Mouse (Mus musculus) CH12.LX (cell line): ENCODE measurements around the gene Cic. TPM values are rescaled to one million over a fixed set of nuclear protein-coding genes. Genes with fewer than 3 reads are reported as not detected.

Source experiments
- DNase-seq: peaks from one replicate; pipeline ENCODE4 v3.0.0-alpha.2; 2013; ENCODE audit errors: extremely low read depth
- H3K27ac ChIP-seq: 2 replicates; pipeline ENCODE4 v1.5.1; 2012; ENCODE audit warnings: low read depth, mild to moderate bottlenecking, control low read depth, moderate library complexity; ENCODE audit not compliant: insufficient read depth
- H3K27me3 ChIP-seq: replicated peaks from 2 replicates; pipeline ENCODE3; 2012; ENCODE audit warnings: inconsistent platforms
- H3K36me3 ChIP-seq, 2 experiments: replicated peaks in 1 of 2; 2 replicates each; pipeline versions ENCODE3 to v1.6.1; 2012; ENCODE audit warnings: inconsistent platforms in 1 of 2, low read length in 1 of 2, mild to moderate bottlenecking in 1 of 2, mixed read lengths in 1 of 2, moderate library complexity in 1 of 2; ENCODE audit not compliant: control insufficient read depth in 1 of 2, insufficient read depth in 1 of 2
- H3K4me1 ChIP-seq, 2 experiments: 2 replicates each; pipeline ENCODE4 v1.6.1; 2012; ENCODE audit warnings: inconsistent platforms in 1 of 2, moderate library complexity in 1 of 2; ENCODE audit not compliant: insufficient read depth in 2 of 2, control insufficient read depth in 1 of 2
- H3K4me2 ChIP-seq: 2 replicates; pipeline ENCODE4 v1.6.1; 2012; ENCODE audit warnings: low read depth, mild to moderate bottlenecking, control low read depth; ENCODE audit not compliant: poor library complexity, insufficient read depth, severe bottlenecking
- H3K4me3 ChIP-seq, 3 experiments: fragments of 150-350 bp in 1 of 3; sonication (generic) in 1 of 3; replicated peaks in 1 of 3; 2 replicates each; pipeline versions ENCODE3 to v1.5.1; 2011 to 2012; ENCODE audit warnings: low read depth in 2 of 3, low read length in 2 of 3, mild to moderate bottlenecking in 2 of 3, moderate library complexity in 2 of 3, control low read depth in 1 of 3, improper control_type of control experiment in 1 of 3, inconsistent platforms in 1 of 3, mixed read lengths in 1 of 3; ENCODE audit not compliant: poor library complexity in 1 of 3
- H3K79me2 ChIP-seq: replicated peaks from 2 replicates; pipeline ENCODE4 v1.6.1; 2012; ENCODE audit warnings: mild to moderate bottlenecking, moderate library complexity; ENCODE audit not compliant: control insufficient read depth, poor library complexity, insufficient read depth, severe bottlenecking; ENCODE audit errors: extremely low read depth
- H3K9ac ChIP-seq: 2 replicates; pipeline ENCODE4 v1.6.1; 2012; ENCODE audit warnings: low read depth, mild to moderate bottlenecking, control low read depth, moderate library complexity; ENCODE audit not compliant: insufficient read depth
- H3K9me3 ChIP-seq: replicated peaks from 2 replicates; pipeline ENCODE3; 2012; ENCODE audit warnings: low read length, inconsistent platforms, mixed read lengths
- BHLHE40 ChIP-seq: IDR thresholded peaks from 2 replicates; pipeline ENCODE4 v1.6.1; 2011; ENCODE audit warnings: mild to moderate bottlenecking, low read depth, low read length, improper control_type of control experiment
- CTCF ChIP-seq, 2 experiments: IDR thresholded peaks in 1 of 2; conservative IDR thresholded peaks in 1 of 2; 2 replicates each; pipeline ENCODE4 v1.5.1; 2011 to 2012; ENCODE audit warnings: low read depth in 2 of 2, low read length in 2 of 2, improper control_type of control experiment in 1 of 2, inconsistent platforms in 1 of 2, mild to moderate bottlenecking in 1 of 2, moderate library complexity in 1 of 2
- E2F4 ChIP-seq: IDR thresholded peaks from 2 replicates; pipeline ENCODE4 v1.6.1; 2011; ENCODE audit warnings: low read depth, low read length, improper control_type of control experiment; ENCODE audit not compliant: insufficient replicate concordance
- GABPA ChIP-seq: IDR thresholded peaks from 2 replicates; pipeline ENCODE4 v1.6.1; 2012; ENCODE audit warnings: low read depth, low read length, improper control_type of control experiment, inconsistent platforms; ENCODE audit not compliant: insufficient replicate concordance
- HCFC1 ChIP-seq: IDR thresholded peaks from 2 replicates; pipeline ENCODE4 v1.6.1; 2012; ENCODE audit warnings: low read depth, mild to moderate bottlenecking, inconsistent platforms, low read length, improper control_type of control experiment
- IRF4 ChIP-seq: IDR thresholded peaks from 2 replicates; pipeline ENCODE4 v1.6.1; 2014; ENCODE audit warnings: low read depth, mild to moderate bottlenecking, inconsistent platforms, low read length, improper control_type of control experiment
- JUN ChIP-seq: IDR thresholded peaks from 2 replicates; pipeline ENCODE4 v1.6.1; 2011; ENCODE audit warnings: low read depth, mild to moderate bottlenecking, low read length, improper control_type of control experiment, moderate library complexity; ENCODE audit not compliant: insufficient read depth
- JUND ChIP-seq: conservative IDR thresholded peaks from 2 replicates; pipeline ENCODE4 v1.6.1; 2011; ENCODE audit warnings: low read depth, low read length, improper control_type of control experiment
- MAFK ChIP-seq: IDR thresholded peaks from 2 replicates; pipeline ENCODE4 v1.6.1; 2011; ENCODE audit warnings: low read length, improper control_type of control experiment; ENCODE audit not compliant: insufficient replicate concordance
- MEF2A ChIP-seq: IDR thresholded peaks from 2 replicates; pipeline ENCODE4 v1.6.1; 2014; ENCODE audit warnings: low read depth, mild to moderate bottlenecking, inconsistent platforms, low read length, improper control_type of control experiment, borderline replicate concordance
- NRF1 ChIP-seq: IDR thresholded peaks from 2 replicates; pipeline ENCODE4 v1.6.1; 2014; ENCODE audit warnings: low read depth, mild to moderate bottlenecking, inconsistent platforms, low read length, improper control_type of control experiment, moderate library complexity
- PAX5 ChIP-seq: IDR thresholded peaks from 2 replicates; pipeline ENCODE4 v1.6.1; 2012; ENCODE audit warnings: low read length, inconsistent platforms, mixed read lengths
- POLR2A ChIP-seq: IDR thresholded peaks from 2 replicates; pipeline ENCODE4 v1.6.1; 2011; ENCODE audit warnings: low read depth, mild to moderate bottlenecking, improper control_type of control experiment, low read length
- POLR2AphosphoS2 ChIP-seq: IDR thresholded peaks from 2 replicates; pipeline ENCODE4 v1.6.1; 2011; ENCODE audit warnings: low read depth, low read length, improper control_type of control experiment
- UBTF ChIP-seq: IDR thresholded peaks from 2 replicates; pipeline ENCODE4 v1.6.1; 2012; ENCODE audit warnings: low read depth, mild to moderate bottlenecking, inconsistent platforms, low read length, improper control_type of control experiment, moderate library complexity
- USF2 ChIP-seq: conservative IDR thresholded peaks from 2 replicates; pipeline ENCODE4 v1.6.1; 2011; ENCODE audit warnings: low read depth, low read length, improper control_type of control experiment
- ZC3H11A ChIP-seq: IDR thresholded peaks from 2 replicates; pipeline ENCODE4 v1.6.1; 2012; ENCODE audit warnings: low read depth, mild to moderate bottlenecking, inconsistent platforms, low read length, improper control_type of control experiment
- ZKSCAN1 ChIP-seq: IDR thresholded peaks from 2 replicates; pipeline ENCODE4 v1.6.1; 2012; ENCODE audit warnings: low read depth, inconsistent platforms, low read length, improper control_type of control experiment, borderline replicate concordance
- ZMIZ1 ChIP-seq: IDR thresholded peaks from 2 replicates; pipeline ENCODE4 v1.6.1; 2012; ENCODE audit warnings: low read depth, mild to moderate bottlenecking, inconsistent platforms, low read length, improper control_type of control experiment
- ZNF384 ChIP-seq: IDR thresholded peaks from 2 replicates; pipeline ENCODE4 v1.6.1; 2012; ENCODE audit warnings: low read depth, low read length, improper control_type of control experiment, inconsistent platforms
- dilution Hi-C: fragments of 300-500 bp; cut with MboI; formaldehyde crosslinking; loops from 2 replicates; pipeline ENCODE4 v1.14.3; 2020; ENCODE audit warnings: low sequenced_read_pairs; ENCODE audit not compliant: extremely low pct_unique_long_range_greater_than_20kb, extremely low pct_ligation_motif_present
- in situ Hi-C: fragments of 300-500 bp; cut with MboI; formaldehyde crosslinking; loops from 3 replicates; pipeline ENCODE4 v1.14.3; 2019; ENCODE audit warnings: low sequenced_read_pairs, low pct_ligation_motif_present, low pct_unique_long_range_greater_than_20kb, mixed read lengths
- polyA plus RNA-seq: library from polyadenylated mRNA; unstranded; fragments of >175 nt; gene quantifications from 2 replicates; pipeline ENCODE4 v1.2.1, GENCODE M21; 2012; ENCODE audit warnings: low read depth; ENCODE audit not compliant: insufficient read length
- total RNA-seq, 2 experiments: library from RNA; depleted of rRNA; stranded (reverse); fragments of 300-350 nt in 1 of 2; fragments of >200 nt in 1 of 2; gene quantifications; 2 replicates each; pipeline ENCODE4 v1.2.3; 2012 to 2014

The Cic gene
- total and polyA plus RNA-seq, 3 experiments = 2.5 to 34.5 (median 21.7) TPM

DNA sequence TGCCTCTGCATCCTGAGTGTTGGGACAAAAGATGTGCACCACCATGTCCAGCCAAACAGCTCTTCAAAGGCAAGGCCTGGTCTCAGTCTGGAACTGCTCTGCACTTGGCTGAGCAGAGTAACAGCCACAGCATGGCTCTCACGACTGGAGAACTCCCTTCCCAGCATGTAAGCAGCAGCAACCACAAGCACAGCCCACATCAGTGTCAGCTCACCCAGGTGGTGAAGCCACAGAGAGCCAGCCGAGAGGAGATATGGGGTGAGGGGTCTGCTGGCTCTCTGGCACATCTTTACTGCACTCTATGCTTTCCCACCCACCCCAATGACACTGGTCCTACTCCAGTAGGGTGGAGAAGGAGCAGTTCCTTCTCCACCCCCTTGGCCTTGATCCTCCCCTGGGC, 34.4 kb upstream of the Cic start:
- no peak overlapping the region for H3K9ac ChIP-seq
- H3K27me3 ChIP-seq = no peaks in the 10 kb centered on the region
- H3K27ac ChIP-seq = no peak overlapping the region
- no peak overlapping the region for H3K4me3 ChIP-seq
- H3K36me3 ChIP-seq = peaks cover 69 to 78% of the 10 kb centered on the region in 2 experiments
- no peak for TF ChIP-seq E2F4
- TF ChIP-seq MAFK = no peak
- TF ChIP-seq POLR2A = no peak
- TF ChIP-seq BHLHE40 = no peak
- TF ChIP-seq IRF4 = no peak
- TF ChIP-seq UBTF = no peak
- no peak for TF ChIP-seq ZMIZ1
- TF ChIP-seq CTCF (conservative IDR thresholded peaks at IDR 0.05 in 1 of 2, IDR thresholded peaks at IDR 0.05 in 1 of 2; ENCODE audit: low read depth in 2 of 2, low read length in 2 of 2) = no peak
- TF ChIP-seq USF2 = no peak
- TF ChIP-seq GABPA = no peak
- TF ChIP-seq ZKSCAN1 = no peak
- TF ChIP-seq POLR2AphosphoS2 = no peak
- TF ChIP-seq ZNF384 = no peak
- no peak for TF ChIP-seq NRF1
- peaks cover 37% of the 10 kb centered on the region for H3K79me2 ChIP-seq
- dilution Hi-C loops (no loop called here), in situ Hi-C loops (no loop called here)
- H3K4me2 ChIP-seq = no peak overlapping the region
- no peaks in the 10 kb centered on the region for H3K9me3 ChIP-seq
- DNase-seq = no peak
- H3K4me1 ChIP-seq = peaks cover 8 to 31% of the 10 kb centered on the region in 2 experiments

DNA sequence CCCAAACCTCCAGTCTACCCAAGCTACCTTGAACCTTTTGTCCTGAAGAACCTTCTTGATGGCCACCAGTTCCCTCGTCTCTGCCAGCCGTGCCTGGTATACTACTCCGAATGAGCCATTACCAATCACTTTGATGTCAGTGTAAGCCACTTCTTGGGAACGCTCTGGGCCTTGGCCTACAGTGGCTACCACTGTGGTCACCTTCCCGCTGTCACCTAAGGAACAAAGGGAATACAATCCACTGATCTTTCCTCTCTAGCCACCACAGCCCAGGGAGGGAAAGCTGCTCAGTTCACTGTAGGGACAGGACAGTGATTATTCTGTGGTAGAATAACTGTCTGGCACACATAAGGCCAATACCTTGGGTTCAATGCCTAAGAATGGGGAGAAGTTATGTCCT, 32.0 kb upstream of the Cic start:
- Histone ChIP-seq H3K27me3 (no peaks in the 10 kb centered on the region), H3K27ac (no peak overlapping the region), H3K9ac (no peak overlapping the region), H3K36me3 (peaks cover 47 to 55% of the 10 kb centered on the region in 2 experiments), H3K79me2 (peaks cover 37% of the 10 kb centered on the region), H3K9me3 (no peaks in the 10 kb centered on the region), H3K4me2 (0 out of 2 replicates have a peak overlapping the region, but pooled peaks have one; percentile 88), H3K4me3 (no peak overlapping the region), H3K4me1 (peaks cover 8 to 37% of the 10 kb centered on the region in 2 experiments)
- TF ChIP-seq JUND (no peak), JUN (no peak), ZC3H11A (no peak), MEF2A (no peak), USF2 (no peak), PAX5 (no peak), HCFC1 (no peak)
- dilution Hi-C loops (no loop called here), in situ Hi-C loops (no loop called here)
- DNase-seq = no peak
